Mouse (Mus musculus): ENCODE data around the gene Mbd6. TPM values are rescaled to one million over a fixed set of nuclear protein-coding genes. Genes with fewer than 3 reads are reported as not detected.

Gene Mbd6
- polyA plus RNA-seq, 1 experiment from 2014 or later: 7.9 TPM

DNA sequence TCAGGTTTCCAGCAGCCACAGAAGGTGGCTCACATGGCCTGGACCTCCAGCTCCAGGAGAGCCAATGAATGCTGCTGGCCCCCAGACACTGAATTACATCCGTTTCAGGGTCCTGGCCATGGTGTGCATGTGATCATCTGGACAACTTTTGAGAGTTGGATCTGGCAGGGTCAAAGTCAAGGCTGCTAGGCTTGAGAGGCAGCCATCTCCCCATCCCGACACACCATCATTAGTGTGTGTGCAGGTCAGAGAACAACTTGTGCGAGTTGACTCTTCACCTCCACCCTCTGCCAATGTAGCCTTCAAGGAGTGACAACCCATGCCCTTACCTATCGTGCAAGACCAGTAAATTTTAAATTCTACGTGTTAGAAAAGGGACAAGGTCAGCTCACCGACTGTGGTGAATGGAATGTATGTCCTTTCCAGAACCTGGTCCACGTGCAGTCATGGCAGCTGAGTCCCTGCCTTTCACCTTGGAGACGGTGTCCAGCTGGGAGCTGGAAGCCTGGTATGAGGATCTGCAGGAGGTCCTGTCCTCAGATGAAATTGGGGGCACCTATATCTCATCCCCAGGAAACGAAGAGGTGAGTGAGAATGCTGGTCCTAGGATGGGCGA is 6.2 kb upstream of the Mbd6 start:
- no peak for ATAC-seq (ENCODE audit: insufficient read depth)
- peaks cover 76% of the 10 kb centered on the region for H3K36me3 ChIP-seq (replicated peaks)
- no peak overlapping the region for H3K9ac ChIP-seq
- no peaks in the 10 kb centered on the region for H3K27me3 ChIP-seq
- no peak overlapping the region for H3K4me2 ChIP-seq
- H3K4me1 ChIP-seq (replicated peaks): peaks cover 41% of the 10 kb centered on the region
- H3K4me3 ChIP-seq (replicated peaks): no peak overlapping the region
- WGBS (ENCODE audit: insufficient replicate concordance): 88% methylated on average over 10 of the region's 10 CpGs
- no peaks in the 10 kb centered on the region for H3K9me3 ChIP-seq (replicated peaks)
- peak overlapping the region; percentile 98; the same call in 1 of the 2 replicates for H3K27ac ChIP-seq (replicated peaks)

DNA sequence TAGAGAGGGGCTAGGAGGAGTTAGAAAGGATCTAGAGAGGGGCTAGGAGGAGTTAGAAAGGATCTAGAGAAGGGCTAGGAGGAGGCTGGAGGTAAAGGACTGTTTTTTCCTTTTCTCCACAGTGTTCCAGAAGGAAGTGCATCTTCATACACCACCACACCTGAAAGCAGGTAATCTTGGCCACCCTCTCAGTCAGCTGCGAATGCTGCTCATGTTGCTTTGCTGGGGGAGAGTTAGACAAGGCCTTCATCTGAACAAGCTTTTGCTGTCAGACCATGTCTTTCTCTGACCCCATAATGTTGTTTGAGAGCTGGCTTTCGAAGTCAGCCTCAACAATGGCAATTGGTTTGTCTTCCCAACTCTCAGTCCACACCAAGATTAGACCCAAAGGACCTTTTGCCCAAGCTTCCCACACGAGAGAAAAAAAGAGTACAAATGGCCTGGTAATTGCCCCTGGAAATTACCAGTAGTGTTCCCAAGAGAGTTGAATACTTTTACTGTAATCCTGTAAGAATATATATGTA is 4.8 kb upstream of the Mbd6 start:
- ATAC-seq (ENCODE audit: insufficient read depth): no peak
- Histone ChIP-seq H3K4me3 (replicated peaks) (peak overlapping the region; percentile 83; the same call in 1 of the 2 replicates), H3K27me3 (no peaks in the 10 kb centered on the region), H3K27ac (replicated peaks) (peak overlapping the region; percentile 98), H3K9ac (0 out of 2 replicates have a peak overlapping the region, but pooled peaks have one; percentile 81), H3K4me1 (replicated peaks) (peaks cover 47% of the 10 kb centered on the region), H3K9me3 (replicated peaks) (no peaks in the 10 kb centered on the region), H3K36me3 (replicated peaks) (peaks cover 63% of the 10 kb centered on the region), H3K4me2 (peak overlapping the region; percentile 84)
- 80% methylated on average over 3 of the region's 3 CpGs for WGBS (ENCODE audit: insufficient replicate concordance)

DNA sequence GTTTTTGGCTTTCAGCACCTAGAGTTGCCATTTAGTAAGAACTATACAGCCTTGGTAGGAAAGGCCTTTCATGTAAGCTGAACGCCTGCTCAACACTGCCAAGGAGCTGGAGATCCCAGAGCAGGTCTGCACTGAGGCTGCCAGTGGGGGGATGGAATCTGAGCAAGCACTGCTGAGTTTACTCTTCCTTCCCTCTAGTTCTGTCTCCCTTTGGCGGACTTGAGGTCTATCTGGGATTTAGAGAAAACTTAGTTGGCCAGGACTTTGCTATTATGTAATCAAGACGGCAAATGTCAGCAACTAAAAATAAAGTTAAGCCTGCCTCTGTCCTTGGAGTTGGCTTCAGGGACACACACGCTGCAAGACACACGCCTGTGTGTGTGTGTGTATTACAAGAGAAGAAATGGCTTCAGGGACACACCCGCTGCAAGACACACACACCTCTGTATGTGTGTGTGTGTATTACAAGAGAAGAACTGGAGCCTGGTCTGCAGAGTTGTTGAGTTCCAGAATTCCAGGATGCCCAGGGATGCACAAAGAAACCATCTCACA is 4.2 kb upstream of the Mbd6 start:
- Histone ChIP-seq H3K4me1 (replicated peaks) (peaks cover 48% of the 10 kb centered on the region), H3K4me3 (replicated peaks) (peak overlapping the region; percentile 83), H3K27me3 (no peaks in the 10 kb centered on the region), H3K36me3 (replicated peaks) (peaks cover 57% of the 10 kb centered on the region), H3K9ac (peak overlapping the region; percentile 81), H3K4me2 (peak overlapping the region; percentile 84), H3K27ac (replicated peaks) (peak overlapping the region; percentile 98), H3K9me3 (replicated peaks) (no peaks in the 10 kb centered on the region)
- ATAC-seq (ENCODE audit: insufficient read depth): no peak
- WGBS (ENCODE audit: insufficient replicate concordance): 62% methylated on average over 6 of the region's 6 CpGs

DNA sequence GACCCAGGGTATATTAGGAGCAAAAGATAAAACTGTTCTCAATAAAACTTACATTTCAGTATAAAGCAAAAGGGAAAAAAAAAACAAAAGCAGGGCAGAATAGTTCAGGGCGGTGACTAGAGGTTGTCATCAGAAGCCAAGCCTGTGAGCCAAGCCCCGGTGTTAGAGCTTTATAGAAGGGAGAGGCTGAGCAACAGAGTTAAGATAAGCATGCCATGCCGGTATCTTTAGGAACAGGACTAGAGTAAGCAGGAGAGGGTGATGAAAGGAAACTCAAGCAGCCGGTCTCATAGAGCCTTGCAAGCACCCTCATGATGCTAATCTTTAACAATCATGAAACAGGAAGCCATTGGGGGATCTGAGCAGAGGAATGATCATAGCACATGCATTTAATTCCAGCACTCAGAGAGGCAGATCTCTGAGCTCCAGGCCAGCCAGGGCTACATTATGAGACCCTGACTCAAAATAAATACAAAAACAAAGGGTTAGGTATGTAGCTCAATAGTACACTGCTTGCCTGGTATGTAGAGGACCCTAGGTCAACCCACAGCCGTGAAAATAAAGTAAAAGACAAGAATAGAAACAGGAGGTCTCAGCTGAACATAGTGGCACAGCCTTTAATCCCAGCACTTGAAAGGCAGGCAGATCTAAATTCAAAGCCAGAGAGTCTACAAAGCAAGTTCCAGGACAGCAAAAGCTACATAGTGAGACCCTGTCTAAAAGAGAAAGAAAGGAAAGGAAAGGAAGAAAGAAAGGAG is 3.2 kb upstream of the Mbd6 start:
- Histone ChIP-seq H3K27ac (replicated peaks) (peak overlapping the region; percentile 98), H3K36me3 (replicated peaks) (peaks cover 50% of the 10 kb centered on the region), H3K4me3 (replicated peaks) (peak overlapping the region; percentile 83), H3K4me1 (replicated peaks) (peaks cover 58% of the 10 kb centered on the region), H3K4me2 (peak overlapping the region; percentile 84), H3K9ac (peak overlapping the region; percentile 81), H3K9me3 (replicated peaks) (no peaks in the 10 kb centered on the region), H3K27me3 (no peaks in the 10 kb centered on the region)
- 9% methylated on average over 5 of the region's 5 CpGs for WGBS (ENCODE audit: insufficient replicate concordance)
- peak; percentile 36 for ATAC-seq (ENCODE audit: insufficient read depth)

DNA sequence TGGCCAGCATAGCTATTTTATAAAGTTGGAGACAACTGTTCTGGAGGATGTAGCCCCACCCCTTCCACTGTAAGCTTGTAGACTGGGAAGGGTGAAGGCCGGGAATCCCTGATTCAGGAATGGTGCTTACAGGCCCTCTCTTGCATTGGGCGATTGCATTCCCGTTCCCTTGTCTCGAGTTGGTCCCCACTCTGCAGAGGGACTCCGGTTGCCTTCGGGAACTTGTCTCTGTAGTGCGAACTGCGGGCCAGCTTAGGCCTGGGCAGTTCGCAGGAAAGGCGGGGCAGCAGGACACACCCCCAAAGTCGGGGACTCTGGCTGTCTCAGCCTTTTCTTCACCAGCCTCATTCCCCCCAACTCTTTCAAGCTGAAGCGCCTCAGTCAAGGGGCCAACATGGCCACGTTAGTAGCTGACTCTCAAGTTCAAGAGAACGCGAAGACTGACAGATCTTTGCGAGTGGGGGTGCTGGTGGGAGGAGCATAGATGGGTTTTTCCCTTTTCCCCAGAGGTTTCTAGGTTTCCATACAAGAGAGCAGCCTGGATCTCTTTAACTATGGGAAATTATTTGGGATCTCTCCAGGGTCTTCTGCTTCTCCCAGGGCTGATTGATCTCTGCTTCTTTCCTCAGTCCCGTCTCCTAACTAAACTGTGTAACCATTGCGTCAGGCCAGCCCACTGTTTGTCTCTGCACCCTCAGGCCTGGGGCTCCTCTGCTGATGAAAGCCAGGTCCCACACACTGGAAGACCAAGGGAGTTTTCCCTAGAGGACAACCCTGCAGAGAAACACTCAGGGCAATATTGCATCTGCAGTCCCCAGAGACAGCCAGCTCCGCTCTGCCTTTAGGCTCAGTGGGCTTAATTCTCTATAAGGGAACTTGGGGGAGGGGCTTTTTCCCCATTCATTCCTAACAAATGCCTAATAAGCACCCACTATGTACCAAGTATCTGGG is 2.4 kb upstream of the Mbd6 start:
- peaks cover 64% of the 10 kb centered on the region for H3K4me1 ChIP-seq (replicated peaks)
- peaks cover 50% of the 10 kb centered on the region for H3K36me3 ChIP-seq (replicated peaks)
- H3K4me3 ChIP-seq (replicated peaks): peak overlapping the region; percentile 83
- H3K9me3 ChIP-seq (replicated peaks): no peaks in the 10 kb centered on the region
- peak overlapping the region; percentile 81 for H3K9ac ChIP-seq
- H3K27me3 ChIP-seq: no peaks in the 10 kb centered on the region
- peak overlapping the region; percentile 84 for H3K4me2 ChIP-seq
- peak; percentile 44 for ATAC-seq (ENCODE audit: insufficient read depth)
- WGBS (ENCODE audit: insufficient replicate concordance): under 1% methylated on average over 19 of the region's 19 CpGs
- H3K27ac ChIP-seq (replicated peaks): peak overlapping the region; percentile 98

DNA sequence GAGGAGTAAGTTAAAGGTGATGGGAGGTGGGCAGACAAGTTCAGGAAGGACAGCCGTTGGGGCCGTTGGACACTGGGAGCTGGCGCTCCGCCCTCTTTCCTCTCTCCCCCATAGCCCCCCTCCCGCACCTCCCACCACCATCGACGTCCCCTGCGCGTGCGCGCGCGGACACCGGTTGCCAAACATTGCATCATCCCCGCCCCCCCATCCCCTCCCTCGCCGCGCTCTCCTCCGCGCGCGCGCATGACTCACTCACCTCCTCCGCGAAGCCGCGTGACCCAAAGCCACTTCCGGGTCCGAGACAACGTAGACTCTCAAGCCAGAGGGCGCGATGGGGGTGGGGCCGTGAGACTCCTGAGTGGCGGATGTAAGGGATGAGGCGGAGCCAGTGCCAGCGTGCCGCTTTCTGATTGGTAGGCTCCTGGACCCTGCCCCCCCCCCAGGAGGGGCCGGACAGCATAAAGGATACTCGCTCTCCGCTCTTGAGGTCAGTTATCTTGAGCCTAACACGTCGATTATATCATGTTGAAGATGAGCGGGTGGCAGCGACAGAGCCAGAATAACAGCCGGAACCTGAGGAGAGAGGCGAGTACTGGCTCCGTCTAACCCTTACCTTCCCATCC is 1.6 kb upstream of the Mbd6 start:
- ATAC-seq (ENCODE audit: insufficient read depth): peak; percentile 77
- under 1% methylated on average over 47 of the region's 47 CpGs for WGBS (ENCODE audit: insufficient replicate concordance)
- H3K36me3 ChIP-seq (replicated peaks): peaks cover 50% of the 10 kb centered on the region
- H3K9me3 ChIP-seq (replicated peaks): no peaks in the 10 kb centered on the region
- H3K27me3 ChIP-seq: no peaks in the 10 kb centered on the region
- H3K9ac ChIP-seq: peak overlapping the region; percentile 85
- H3K27ac ChIP-seq (replicated peaks): peak overlapping the region; percentile 98
- H3K4me2 ChIP-seq: peak overlapping the region; percentile 84
- H3K4me1 ChIP-seq (replicated peaks): peaks cover 67% of the 10 kb centered on the region
- H3K4me3 ChIP-seq (replicated peaks): peak overlapping the region; percentile 83

DNA sequence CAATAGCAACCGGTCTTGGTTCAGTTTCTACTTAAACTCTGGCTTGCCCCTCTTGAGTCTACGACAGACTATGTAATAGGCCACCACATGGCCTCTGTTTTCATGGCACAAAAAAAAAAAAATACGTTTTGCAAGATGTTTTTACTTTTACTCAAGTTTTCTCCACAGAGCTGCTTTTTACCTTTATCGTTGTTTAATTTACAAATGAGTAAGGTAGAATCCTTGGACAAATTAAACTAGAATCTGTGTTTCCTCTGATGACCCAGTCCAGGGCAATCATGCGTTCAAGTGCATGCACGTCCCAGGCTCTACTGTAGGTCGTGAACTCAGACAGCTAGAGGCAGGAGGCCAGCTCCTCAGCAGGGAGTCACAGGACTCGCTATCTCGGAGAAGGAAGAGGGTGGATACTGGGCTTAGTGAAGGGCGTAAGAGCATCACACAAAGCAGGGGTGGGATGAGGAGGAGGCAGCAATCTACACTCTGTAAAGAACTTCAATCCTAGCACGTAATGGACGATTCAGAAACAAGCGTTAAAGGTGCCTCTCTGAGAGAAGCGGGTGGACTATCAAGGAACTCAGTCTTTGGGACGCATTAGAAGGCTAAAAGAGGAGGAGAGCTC is 864 bp upstream of the Mbd6 start:
- Histone ChIP-seq H3K9me3 (replicated peaks) (no peaks in the 10 kb centered on the region), H3K36me3 (replicated peaks) (peaks cover 50% of the 10 kb centered on the region), H3K27me3 (no peaks in the 10 kb centered on the region), H3K4me3 (replicated peaks) (peak overlapping the region; percentile 83), H3K9ac (peak overlapping the region; percentile 85), H3K4me1 (replicated peaks) (peaks cover 71% of the 10 kb centered on the region), H3K27ac (replicated peaks) (peak overlapping the region; percentile 98), H3K4me2 (peak overlapping the region; percentile 84)
- ATAC-seq (ENCODE audit: insufficient read depth): peak; percentile 39
- under 1% methylated on average over 15 of the region's 15 CpGs for WGBS (ENCODE audit: insufficient replicate concordance)

DNA sequence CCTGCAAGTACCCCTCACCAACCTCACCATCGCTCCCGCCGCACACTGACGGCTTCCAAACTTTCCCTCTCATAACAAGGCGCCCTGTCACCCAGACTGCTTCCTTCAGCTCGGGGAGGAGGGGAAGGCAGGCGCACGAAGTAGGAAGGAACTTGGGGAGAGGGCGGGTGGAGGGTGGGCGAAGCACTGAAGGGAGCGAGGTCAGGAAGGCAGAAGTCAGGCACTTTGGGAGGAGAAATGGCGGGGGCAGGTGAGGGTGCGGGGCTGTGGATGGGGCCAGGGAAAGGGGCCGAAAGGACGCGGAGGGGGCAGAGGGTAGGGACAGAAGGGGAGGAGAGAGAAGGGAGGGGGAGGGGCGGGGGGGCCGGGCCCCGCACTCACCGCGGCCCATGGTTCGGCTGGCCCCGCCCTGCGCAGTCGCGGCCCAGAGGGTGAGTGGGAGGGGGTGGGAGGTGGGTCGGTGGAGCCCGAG is 454 bp downstream of the Mbd6 start:
- Histone ChIP-seq H3K4me3 (replicated peaks) (peak overlapping the region; percentile 83), H3K4me1 (replicated peaks) (peaks cover 60% of the 10 kb centered on the region), H3K27me3 (no peaks in the 10 kb centered on the region), H3K36me3 (replicated peaks) (peaks cover 50% of the 10 kb centered on the region), H3K27ac (replicated peaks) (peak overlapping the region; percentile 98), H3K9me3 (replicated peaks) (no peaks in the 10 kb centered on the region), H3K9ac (peak overlapping the region; percentile 85), H3K4me2 (peak overlapping the region; percentile 84)
- peak; percentile 1 for ATAC-seq (ENCODE audit: insufficient read depth)
- WGBS (ENCODE audit: insufficient replicate concordance): 0% methylated on average over 24 of the region's 28 CpGs

DNA sequence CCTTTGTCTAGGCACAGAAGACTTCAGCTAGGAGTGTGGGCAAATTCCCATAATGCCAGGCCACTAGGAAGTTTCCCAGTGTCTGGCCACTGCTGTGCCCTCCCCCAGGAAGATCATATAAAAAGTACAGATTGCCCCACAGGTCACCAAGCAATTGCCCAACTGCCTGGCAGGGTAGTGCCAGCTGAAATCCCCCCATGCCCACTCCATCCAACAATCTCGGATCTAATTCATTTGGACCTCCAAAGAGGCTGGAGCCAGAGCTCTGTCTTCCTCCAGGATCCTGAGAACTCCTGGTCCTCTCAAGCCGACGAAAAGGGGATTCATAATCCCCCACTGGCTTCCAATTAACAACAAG is 903 bp downstream of the Mbd6 start:
- Histone ChIP-seq H3K4me1 (replicated peaks) (peaks cover 58% of the 10 kb centered on the region), H3K4me2 (peak overlapping the region; percentile 84), H3K27me3 (no peaks in the 10 kb centered on the region), H3K9ac (peak overlapping the region; percentile 85), H3K9me3 (replicated peaks) (no peaks in the 10 kb centered on the region), H3K27ac (replicated peaks) (peak overlapping the region; percentile 98), H3K36me3 (replicated peaks) (peaks cover 50% of the 10 kb centered on the region), H3K4me3 (replicated peaks) (peak overlapping the region; percentile 83)
- ATAC-seq (ENCODE audit: insufficient read depth): no peak
- 0% methylated on average over 3 of the region's 3 CpGs for WGBS (ENCODE audit: insufficient replicate concordance)
